Mouse (Mus musculus): Measurements from ENCODE around the gene Leo1.
A peak's percentile ranks its signal among the peaks of the same experiment; 100 is the strongest.

GRCm38 (mm10) chr9:75437653-75438385 is 3.5 kb upstream of the Leo1 start:
- TF ChIP-seq POLR2A (IDR thresholded peaks at IDR 0.05; ENCODE audit: borderline replicate concordance, control insufficient read depth, low read depth, low read length) (no peak), CTCF (IDR thresholded peaks at IDR 0.05; ENCODE audit: control insufficient read depth, insufficient read depth, low read length) (0 out of 2 replicates have a peak, but pooled peaks have one; percentile 12)

All from bone marrow, adult 2 months (tissue).